Mouse (Mus musculus) liver, adult 2 months (tissue): Measurements from ENCODE around the gene Mvb12a. TPM values are rescaled to one million over a fixed set of nuclear protein-coding genes. Genes with fewer than 3 reads are reported as not detected.

Experiments
- DNase-seq: peaks from one replicate; pipeline ENCODE4 v3.0.0-alpha.2; 2011; ENCODE audit warnings: low read depth, low spot score; ENCODE audit errors: extremely low read depth
- H3K27ac ChIP-seq: fragments of 200-500 bp; replicated peaks from 2 replicates; pipeline ENCODE4 v1.5.1; 2012; ENCODE audit warnings: low read depth, mild to moderate bottlenecking, control low read depth, inconsistent platforms, low read length; ENCODE audit not compliant: insufficient read depth
- H3K27me3 ChIP-seq: fragments of 200-500 bp; 2 replicates; pipeline ENCODE4 v1.6.1; 2012; ENCODE audit warnings: mild to moderate bottlenecking, moderate library complexity, low read length, inconsistent platforms; ENCODE audit not compliant: control insufficient read depth, insufficient read depth
- H3K36me3 ChIP-seq: fragments of 200-500 bp; 2 replicates; pipeline ENCODE4 v1.6.1; 2012; ENCODE audit warnings: low read length, inconsistent platforms; ENCODE audit not compliant: control insufficient read depth, insufficient read depth
- H3K4me1 ChIP-seq: fragments of 200-500 bp; 2 replicates; pipeline ENCODE4 v1.6.1; 2011; ENCODE audit warnings: low read length; ENCODE audit not compliant: control insufficient read depth, insufficient read depth
- H3K4me3 ChIP-seq: fragments of 200-500 bp; 2 replicates; pipeline ENCODE4 v1.5.1; 2011; ENCODE audit warnings: low read depth, mild to moderate bottlenecking, control low read depth, low read length, moderate library complexity; ENCODE audit not compliant: insufficient read depth
- H3K79me2 ChIP-seq: fragments of 200-500 bp; 2 replicates; pipeline ENCODE4 v1.6.1; 2012; ENCODE audit warnings: inconsistent platforms, mild to moderate bottlenecking, low read length, moderate library complexity; ENCODE audit not compliant: control insufficient read depth, insufficient read depth
- H3K9ac ChIP-seq: fragments of 200-500 bp; 2 replicates; pipeline ENCODE4 v1.6.1; 2012; ENCODE audit warnings: low read depth, mild to moderate bottlenecking, control low read depth, inconsistent platforms, low read length
- CTCF ChIP-seq: fragments of 200-500 bp; IDR thresholded peaks from 2 replicates; pipeline ENCODE4 v1.5.1; 2011; ENCODE audit warnings: low read depth, low read length, control low read depth
- POLR2A ChIP-seq: fragments of 200-500 bp; IDR thresholded peaks from 2 replicates; pipeline ENCODE4 v1.6.1; 2011; ENCODE audit warnings: low read length, control low read depth; ENCODE audit not compliant: insufficient read depth; ENCODE audit errors: extremely low read depth
- WGBS: fragments of 180-500 bp; shearing (Covaris S2); methylation state at CpG from one replicate; pipeline ENCODE4 v1.1.7; 2018; 5-methylcytosine and 5-hydroxymethylcytosine counted together
- polyA plus RNA-seq: library from polyadenylated mRNA; depleted of rRNA; stranded (reverse); fragments of >200 nt; gene quantifications from 2 replicates; pipeline ENCODE4 v1.2.3, GENCODE M21; 2012
- total RNA-seq: library from RNA; depleted of rRNA; stranded (reverse); fragments of >200 nt; gene quantifications from 2 replicates; pipeline ENCODE4 v1.2.3, GENCODE M21; 2014

The Mvb12a gene
- total and polyA plus RNA-seq, 2 experiments = 98.9 to 164 TPM

DNA sequence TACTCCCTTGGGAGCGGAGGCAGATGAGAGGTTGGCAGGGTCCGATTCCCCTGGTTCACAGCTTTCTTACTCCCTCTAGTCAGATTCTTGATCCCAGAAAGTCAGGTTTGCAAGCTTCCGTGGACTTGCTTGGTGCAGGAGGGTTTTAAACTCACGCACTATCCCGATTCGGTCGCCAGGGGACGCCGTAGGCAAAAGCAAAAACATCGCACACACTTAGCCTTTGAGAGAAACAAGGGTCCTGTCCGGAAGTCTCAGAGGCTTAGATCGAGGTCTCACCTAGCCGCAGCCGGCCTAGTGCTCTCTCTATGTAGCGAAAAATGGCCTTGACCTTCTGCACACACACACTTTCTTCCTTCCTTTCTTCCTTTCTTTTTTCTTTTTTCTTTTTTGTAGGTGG lies 18.7 kb downstream of the Mvb12a start:
- Histone ChIP-seq H3K27me3 (peaks cover 13% of the 10 kb centered on the region), H3K4me3 (no peak overlapping the region), H3K4me1 (peaks cover 8% of the 10 kb centered on the region; the same call in 1 of the 2 replicates), H3K9ac (no peak overlapping the region), H3K27ac (no peak overlapping the region), H3K79me2 (no peaks in the 10 kb centered on the region), H3K36me3 (no peaks in the 10 kb centered on the region)
- WGBS = 3% methylated on average over 15 of the region's 15 CpGs
- DNase-seq = peak; percentile 64
- no peak for TF ChIP-seq POLR2A
- peak; percentile 97 for TF ChIP-seq CTCF

DNA sequence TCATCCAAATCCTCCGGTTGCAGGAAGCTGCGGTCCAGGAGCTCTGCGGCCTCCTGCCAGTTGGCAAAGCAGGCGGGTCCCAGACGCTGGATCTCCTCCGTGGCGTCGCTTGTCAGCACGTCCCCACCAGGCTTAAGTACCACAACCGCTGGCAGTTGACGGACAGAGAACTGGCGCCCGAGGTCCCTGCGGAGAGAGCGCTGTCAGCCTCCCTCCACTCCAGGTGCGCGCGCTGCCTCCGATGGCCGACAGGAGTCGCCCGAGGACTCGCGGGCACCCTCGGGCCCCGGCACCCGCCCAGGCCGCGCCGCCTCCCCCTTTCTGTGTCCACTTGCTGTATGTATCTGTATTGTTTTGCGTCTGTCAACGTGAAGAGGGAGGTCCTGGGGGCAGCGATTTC lies 20.0 kb downstream of the Mvb12a start:
- Histone ChIP-seq H3K79me2 (no peaks in the 10 kb centered on the region), H3K36me3 (no peaks in the 10 kb centered on the region), H3K27ac (no peak overlapping the region), H3K4me1 (peaks cover 8% of the 10 kb centered on the region; the same call in 1 of the 2 replicates), H3K27me3 (peaks cover 13% of the 10 kb centered on the region), H3K9ac (peak overlapping the region; percentile 3; the same call in 1 of the 2 replicates), H3K4me3 (peak overlapping the region; percentile 9; the same call in 1 of the 2 replicates)
- TF ChIP-seq POLR2A (no peak), CTCF (peak; percentile 81)
- DNase-seq = no peak
- 2% methylated on average over 33 of the region's 33 CpGs for WGBS

DNA sequence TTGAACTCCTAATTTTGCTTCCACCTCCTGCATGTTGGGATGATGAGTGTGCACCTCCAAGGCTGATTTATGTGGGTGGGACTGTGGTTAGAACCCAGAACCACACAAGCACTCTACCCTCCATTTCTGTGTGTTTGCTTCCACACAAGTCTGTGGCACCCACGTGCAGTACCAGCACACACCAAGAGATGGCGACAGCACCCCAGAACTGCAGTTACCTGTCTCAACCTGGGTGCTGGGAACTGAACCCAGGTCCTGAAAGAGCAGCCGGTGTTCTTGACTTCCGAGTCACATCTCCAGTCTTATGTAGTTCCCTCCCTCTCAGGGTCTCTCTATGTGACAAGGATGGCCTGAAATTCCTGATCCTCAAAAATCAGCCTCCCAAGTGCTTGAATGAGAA lies 21.3 kb downstream of the Mvb12a start:
- no peak for DNase-seq
- Histone ChIP-seq H3K27me3 (0 out of 2 replicates have a peak, but pooled peaks cover 7% of the 10 kb centered on the region), H3K79me2 (no peaks in the 10 kb centered on the region), H3K36me3 (no peaks in the 10 kb centered on the region), H3K9ac (no peak overlapping the region), H3K4me1 (peaks cover 7% of the 10 kb centered on the region; the same call in 1 of the 2 replicates), H3K4me3 (no peak overlapping the region), H3K27ac (no peak overlapping the region)
- WGBS = 86% methylated on average over 4 of the region's 4 CpGs
- TF ChIP-seq CTCF (no peak), POLR2A (no peak)

DNA sequence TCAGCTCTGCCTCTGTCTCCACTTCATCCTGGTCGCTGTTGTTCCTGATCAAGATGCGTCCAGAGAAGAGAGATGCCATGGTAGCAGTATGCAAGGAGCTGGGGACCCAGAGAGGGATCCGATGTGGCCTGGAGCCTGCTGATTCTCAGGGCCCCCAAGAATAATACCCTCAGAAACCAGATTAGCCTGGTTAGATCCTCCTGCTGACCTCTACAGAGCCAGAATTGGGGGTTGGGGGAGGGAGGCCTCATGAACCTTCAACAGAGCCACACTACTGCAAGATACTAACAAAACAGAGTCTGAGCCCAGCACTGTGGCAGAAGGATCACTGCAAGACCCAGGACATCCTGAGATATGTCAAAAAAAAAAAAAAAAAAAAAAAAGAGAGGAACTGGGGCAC lies 23.8 kb downstream of the Mvb12a start, which contains the start of gene Nxnl1:
Gene Nxnl1 (minus strand): TSS at position 101 of the 400 bp plus-strand sequence.
- H3K4me1 ChIP-seq = peaks cover 4% of the 10 kb centered on the region; the same call in 1 of the 2 replicates
- DNase-seq = no peak
- no peaks in the 10 kb centered on the region for H3K79me2 ChIP-seq
- TF ChIP-seq CTCF (no peak), POLR2A (no peak)
- H3K27ac ChIP-seq = no peak within 1 kb of the TSS
- no peak within 1 kb of the TSS for H3K4me3 ChIP-seq
- WGBS = 85% methylated on average over 3 of the region's 3 CpGs
- 0 out of 2 replicates have a peak, but pooled peaks cover 5% of the 10 kb centered on the region for H3K27me3 ChIP-seq
- H3K36me3 ChIP-seq = no peaks in the 10 kb centered on the region
- H3K9ac ChIP-seq = no peak within 1 kb of the TSS

DNA sequence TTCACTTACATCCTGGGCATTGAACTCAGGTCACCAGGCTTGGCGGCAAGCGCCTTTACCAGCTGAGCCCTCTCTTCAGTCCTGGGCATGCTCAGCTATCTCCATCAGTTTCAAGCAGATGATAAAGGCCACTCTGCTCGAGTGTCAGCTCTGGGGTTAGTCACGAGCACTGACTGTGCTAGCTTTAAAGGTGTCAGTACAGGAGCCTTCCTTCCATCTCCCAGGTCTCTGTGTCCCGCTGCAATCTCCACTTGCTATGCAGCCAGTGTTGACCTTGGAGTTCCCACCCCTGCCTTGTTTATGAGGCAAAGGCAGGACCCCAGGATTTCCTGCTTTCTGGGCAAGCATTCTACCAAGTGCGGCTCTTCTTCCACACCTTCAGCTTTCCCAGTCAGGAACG lies 24.9 kb downstream of the Mvb12a start:
- TF ChIP-seq POLR2A = no peak
- TF ChIP-seq CTCF = no peak
- H3K27me3 ChIP-seq = 0 out of 2 replicates have a peak, but pooled peaks cover 1% of the 10 kb centered on the region
- DNase-seq = no peak

DNA sequence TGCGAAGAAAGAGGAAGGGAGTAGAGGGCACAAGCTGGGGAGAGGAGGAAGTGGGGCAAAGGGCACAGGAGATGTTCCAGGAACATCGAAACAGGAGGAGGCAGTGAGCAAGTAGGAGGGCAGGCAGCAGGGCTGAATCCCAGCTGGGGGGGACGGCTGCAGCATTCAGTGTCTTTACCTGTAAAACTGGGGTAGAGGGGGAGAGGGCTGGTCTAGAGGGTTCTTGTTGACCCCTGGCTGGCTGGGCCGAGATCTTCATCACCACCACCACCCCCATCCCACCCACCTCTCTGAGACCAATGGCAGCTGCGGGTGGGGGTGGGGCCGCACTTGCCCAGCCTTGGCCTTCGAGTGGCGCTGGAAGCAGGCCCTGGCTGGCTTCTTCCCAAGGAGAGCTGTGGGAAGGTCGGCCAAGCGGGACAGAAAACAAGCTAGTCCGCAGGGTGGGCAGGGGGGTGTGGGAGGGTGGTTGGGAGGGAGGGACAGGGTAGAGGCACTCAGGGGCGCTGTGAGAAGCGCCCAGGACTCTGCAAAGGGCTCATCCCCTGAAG lies 25.7 kb downstream of the Mvb12a start, which contains the start of gene Slc27a1:
Gene Slc27a1 (plus strand): TSS at position 496 of the 551 bp plus-strand sequence.
- DNase-seq = peak; percentile 40

More for the DNA sequence above, 24.9 kb downstream of the Mvb12a start:
- Histone ChIP-seq H3K27ac (no peak overlapping the region; the same call in 1 of the 2 replicates), H3K79me2 (no peaks in the 10 kb centered on the region), H3K9ac (no peak overlapping the region), H3K4me1 (peaks cover 4% of the 10 kb centered on the region; the same call in 1 of the 2 replicates), H3K4me3 (no peak overlapping the region), H3K36me3 (no peaks in the 10 kb centered on the region)
- WGBS = 88% methylated on average over 7 of the region's 7 CpGs

More for the DNA sequence above, 25.7 kb downstream of the Mvb12a start, which contains the start of gene Slc27a1:
- WGBS = 19% methylated on average over 13 of the region's 13 CpGs
- no peak for TF ChIP-seq CTCF
- no peak for TF ChIP-seq POLR2A
- H3K4me3 ChIP-seq = peak within 1 kb of the TSS; percentile 67
- H3K9ac ChIP-seq = peak within 1 kb of the TSS; percentile 76
- no peaks in the 10 kb centered on the region for H3K36me3 ChIP-seq
- H3K79me2 ChIP-seq = no peaks in the 10 kb centered on the region
- H3K27me3 ChIP-seq = no peaks in the 10 kb centered on the region
- H3K27ac ChIP-seq = peak within 1 kb of the TSS; percentile 82
- H3K4me1 ChIP-seq = peaks cover 4% of the 10 kb centered on the region; the same call in 1 of the 2 replicates
